Mouse (Mus musculus) layer of hippocampus, postnatal 14 days (tissue): ENCODE results near the gene Olfr1295. TPM values are rescaled to one million over a fixed set of nuclear protein-coding genes. Genes with fewer than 3 reads are reported as not detected.

ENCODE experiments used
- DNase-seq, 2 experiments: peaks; one replicate each; pipeline ENCODE4 v3.0.0; 2021 to 2022; ENCODE audit warnings: low spot score in 2 of 2, mixed read lengths in 1 of 2
- long read RNA-seq, 2 experiments: library from polyadenylated mRNA; stranded (forward); transcript quantifications; one replicate each; pipeline ENCODE4 v2.0.0; 2021
- total RNA-seq, 2 experiments: library from RNA; stranded (reverse); gene quantifications; 2 replicates each; pipeline ENCODE4 v1.2.3; 2021

The Olfr1295 gene
- total RNA-seq: not detected
- long read RNA-seq, experiment 1: 0 reads
- long read RNA-seq, experiment 2: 0 reads

DNA sequence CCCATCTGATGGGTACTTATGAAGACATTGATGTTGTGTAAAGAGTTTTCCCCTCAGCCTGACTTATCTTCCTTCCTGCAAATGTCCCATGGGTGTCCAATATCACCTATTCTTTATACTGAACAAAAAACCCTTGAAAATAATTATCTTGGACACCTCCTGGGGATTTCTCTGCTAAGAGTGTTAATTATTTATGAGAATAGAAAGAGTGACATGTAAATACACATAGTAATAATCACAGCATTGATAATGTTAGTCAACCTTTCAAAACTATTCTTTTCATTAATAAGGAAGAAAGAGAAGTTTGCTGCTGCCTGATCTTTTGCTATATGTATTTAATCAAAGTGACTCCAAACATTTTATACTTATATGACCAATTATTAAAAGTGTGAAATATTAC, at the start of gene Olfr1295:
Gene Olfr1295, minus strand, starts transcription at position 101 of the 400 bp plus-strand sequence.
- DNase-seq: no peak

DNA sequence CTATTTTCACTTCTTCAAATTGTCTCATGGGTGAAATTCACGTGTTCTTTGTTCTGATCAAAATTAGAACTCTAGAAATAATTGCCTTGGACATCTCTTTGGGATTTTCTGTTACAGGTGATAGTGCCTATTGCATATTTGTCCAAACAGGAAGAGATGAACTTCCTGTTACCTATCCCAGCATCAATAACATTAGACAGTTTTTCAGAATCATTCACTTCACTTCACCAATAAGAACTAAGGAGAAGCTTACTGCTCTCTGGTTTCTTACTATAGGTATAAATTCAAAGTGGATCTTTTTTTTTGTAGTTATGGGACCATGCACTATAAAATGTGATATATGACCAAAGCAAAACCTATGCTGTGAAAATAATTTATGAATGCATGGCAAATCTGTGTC, 29.3 kb downstream of the Olfr1295 start, which contains the start of gene Olfr1294:
Gene Olfr1294, minus strand, starts transcription at position 101 of the 400 bp plus-strand sequence.
- no peak for DNase-seq

DNA sequence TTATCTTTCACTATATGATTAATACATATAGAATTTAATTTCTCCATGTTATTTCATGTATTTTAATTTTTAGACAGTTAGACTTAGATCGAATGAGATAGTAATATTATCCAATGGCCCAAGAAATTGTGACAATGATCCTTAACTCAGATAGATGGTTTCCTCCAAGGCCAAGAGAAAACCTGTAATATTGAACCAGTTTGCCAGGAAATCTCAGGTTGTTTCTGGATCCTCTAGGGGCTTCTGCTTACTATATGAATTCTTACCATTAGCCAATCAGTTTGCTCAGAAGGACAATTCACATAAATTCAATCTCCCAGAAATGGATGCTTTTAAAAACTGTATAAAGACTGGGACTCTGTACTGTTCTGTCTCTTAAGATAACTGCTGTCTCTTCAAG, 44.6 kb downstream of the Olfr1295 start, which contains the start of gene Olfr1293-ps:
Gene Olfr1293-ps, plus strand, starts transcription at position 301 of the 400 bp plus-strand sequence.
- DNase-seq: no peak

DNA sequence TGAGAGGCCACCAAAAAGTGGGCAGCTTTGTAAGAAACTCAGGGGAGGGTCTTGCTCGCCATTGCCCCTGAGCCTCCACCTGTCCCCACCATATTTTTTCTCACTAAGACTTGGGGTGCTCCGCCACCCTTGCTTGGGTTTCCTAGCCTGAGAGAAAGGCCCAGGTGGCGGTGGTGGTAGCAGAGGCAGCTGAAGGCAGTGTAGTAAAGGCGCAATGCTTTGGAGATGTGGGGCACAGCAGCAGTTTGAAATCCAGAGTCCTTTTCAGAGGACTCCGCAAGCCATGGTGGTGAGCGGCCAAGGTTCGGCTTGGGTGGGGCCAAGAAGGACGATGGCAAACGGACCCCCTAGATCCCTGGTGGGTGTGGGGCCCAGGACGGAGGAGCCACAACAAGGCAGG, 52.0 kb downstream of the Olfr1295 start:
- no peak for DNase-seq

Other genes starting within 250 kb of the Olfr1295 start
- not detected for gene Olfr1281, start 243.2 kb downstream of the Olfr1295 start, total RNA-seq
- not detected for gene Olfr1282, start 233.6 kb downstream of the Olfr1295 start, total RNA-seq
- not detected for gene Olfr1283, start 202.9 kb downstream of the Olfr1295 start, total RNA-seq
- gene Olfr1284, start 194.2 kb downstream of the Olfr1295 start, total RNA-seq: not detected
- not detected for gene Olfr1286, start 146.6 kb downstream of the Olfr1295 start, total RNA-seq
- gene Olfr1287, start 120.5 kb downstream of the Olfr1295 start, total RNA-seq: not detected
- not detected for gene Olfr1288, start 95.6 kb downstream of the Olfr1295 start, total RNA-seq
- gene Olfr1289, start 88.9 kb downstream of the Olfr1295 start, total RNA-seq: not detected
- not detected for gene Olfr1290, start 75.9 kb downstream of the Olfr1295 start, total RNA-seq
- gene Olfr1291-ps1, start 72.5 kb downstream of the Olfr1295 start, total RNA-seq: not detected
- gene Olfr1293-ps, start 44.5 kb downstream of the Olfr1295 start, total RNA-seq: not detected
- gene Olfr1294, start 29.4 kb downstream of the Olfr1295 start, total RNA-seq: not detected
- not detected for gene Olfr1297, start 56.8 kb upstream of the Olfr1295 start, total RNA-seq
- gene Olfr1298, start 79.5 kb upstream of the Olfr1295 start, total RNA-seq: not detected
- not detected for gene Olfr1299, start 91.7 kb upstream of the Olfr1295 start, total RNA-seq
- gene Olfr1301, start 181.3 kb upstream of the Olfr1295 start, total RNA-seq: not detected
- not detected for gene Olfr1302, start 207.7 kb upstream of the Olfr1295 start, total RNA-seq